Mouse (Mus musculus): ENCODE data around the gene Thtpa.

- TF ChIP-seq CTCF (IDR thresholded peaks at IDR 0.05; ENCODE audit: control insufficient read depth, insufficient read depth, insufficient read length) (no peak), CEBPB (IDR thresholded peaks at IDR 0.05; ENCODE audit: low read depth) (no peak), MYOG (IDR thresholded peaks at IDR 0.05; ENCODE audit: control insufficient read depth, extremely low read depth, insufficient read length) (no peak), MYOD1 (IDR thresholded peaks at IDR 0.05; ENCODE audit: control insufficient read depth, insufficient read length, low read depth) (no peak), MAX (IDR thresholded peaks at IDR 0.05) (no peak), USF1 (IDR thresholded peaks at IDR 0.05; ENCODE audit: low read depth) (no peak), FOSL1 (IDR thresholded peaks at IDR 0.05; ENCODE audit: insufficient read depth, low read length, poor library complexity, severe bottlenecking) (no peak)
Measured at GRCm38 (mm10) chr14:55064481-55065370, 29.9 kb upstream of the Thtpa start.
